Mouse (Mus musculus) layer of hippocampus, adult 2 months (tissue): ENCODE data around the gene Ufc1. TPM values are rescaled to one million over a fixed set of nuclear protein-coding genes. Genes with fewer than 3 reads are reported as not detected.

Experiments
- DNase-seq, 2 experiments: peaks; one replicate each; pipeline ENCODE4 v3.0.0; 2022; ENCODE audit warnings: low spot score in 2 of 2
- H3K27ac ChIP-seq: fragments of 200-600 bp; 2 replicates; pipeline ENCODE4 v1.8.1; 2022
- H3K4me3 ChIP-seq: fragments of 200-600 bp; 2 replicates; pipeline ENCODE4 v1.8.1; 2022; ENCODE audit warnings: mild to moderate bottlenecking
- CTCF ChIP-seq: fragments of 200-600 bp; conservative IDR thresholded peaks from 2 replicates; pipeline ENCODE4 v1.8.1; 2022; ENCODE audit warnings: antibody characterized with exemption, mild to moderate bottlenecking, moderate library complexity
- total RNA-seq, 2 experiments: library from RNA; stranded (reverse); gene quantifications; 2 replicates each; pipeline ENCODE4 v1.2.3; 2021

The Ufc1 gene
- total RNA-seq, 2 experiments from 2014 or later, result 105 to 113 TPM

GRCm38 (mm10) chr1:171283188-171284160, 11.3 kb downstream of the Ufc1 start:
- peak overlapping the region; percentile 28; the same call in 1 of the 2 replicates for H3K27ac ChIP-seq
- DNase-seq, result peak in 1 of 2 experiments; percentile 6
- no peak overlapping the region for H3K4me3 ChIP-seq
- no peak for TF ChIP-seq CTCF

GRCm38 (mm10) chr1:171282086-171282805, 12.6 kb downstream of the Ufc1 start:
- peak overlapping the region; percentile 83 for H3K27ac ChIP-seq
- H3K4me3 ChIP-seq, result peak overlapping the region; percentile 70
- DNase-seq, result peak; percentile 1 to 8

GRCm38 (mm10) chr1:171281528-171281923, 13.3 kb downstream of the Ufc1 start:
- peak; percentile 70 to 84 for DNase-seq
- peak overlapping the region; percentile 70 for H3K4me3 ChIP-seq
- H3K27ac ChIP-seq, result peak overlapping the region; percentile 83
- TF ChIP-seq CTCF, result peak; percentile 91

More at GRCm38 (mm10) chr1:171282086-171282805, 12.6 kb downstream of the Ufc1 start:
- no peak for TF ChIP-seq CTCF

GRCm38 (mm10) chr1:171280916-171281527, 13.8 kb downstream of the Ufc1 start, which contains the start of gene Ppox:
Gene Ppox (minus strand): TSS chr1:171281186.
- DNase-seq, result peak; percentile 87 to 97
- peak within 1 kb of the TSS; percentile 70 for H3K4me3 ChIP-seq
- no peak for TF ChIP-seq CTCF
- peak within 1 kb of the TSS; percentile 83 for H3K27ac ChIP-seq

GRCm38 (mm10) chr1:171280250-171280915, 14.4 kb downstream of the Ufc1 start:
- Histone ChIP-seq H3K27ac (peak overlapping the region; percentile 50), H3K4me3 (peak overlapping the region; percentile 70)
- no peak for TF ChIP-seq CTCF
- DNase-seq, result peak in 1 of 2 experiments; percentile 7

GRCm38 (mm10) chr1:171279721-171280120, 15.1 kb downstream of the Ufc1 start:
- no peak overlapping the region for H3K27ac ChIP-seq
- DNase-seq, result peak in 1 of 2 experiments; percentile 6
- no peak for TF ChIP-seq CTCF
- no peak overlapping the region for H3K4me3 ChIP-seq

- TF ChIP-seq CTCF, result no peak
- DNase-seq, result peak in 1 of 2 experiments; percentile 6
- no peak overlapping the region for H3K4me3 ChIP-seq
- no peak overlapping the region for H3K27ac ChIP-seq
Observed at GRCm38 (mm10) chr1:171279012-171279705, 15.7 kb downstream of the Ufc1 start.

- no peak for TF ChIP-seq CTCF
- DNase-seq, result no peak
- no peak overlapping the region for H3K4me3 ChIP-seq
Observed at GRCm38 (mm10) chr1:171278436-171278835, 16.4 kb downstream of the Ufc1 start.

GRCm38 (mm10) chr1:171277736-171278135, 17.1 kb downstream of the Ufc1 start:
- no peak for TF ChIP-seq CTCF
- H3K4me3 ChIP-seq, result no peak overlapping the region
- DNase-seq, result no peak
- no peak overlapping the region for H3K27ac ChIP-seq

More at GRCm38 (mm10) chr1:171278436-171278835, 16.4 kb downstream of the Ufc1 start:
- H3K27ac ChIP-seq, result no peak overlapping the region

GRCm38 (mm10) chr1:171276110-171276748, 18.6 kb downstream of the Ufc1 start:
- no peak overlapping the region for H3K4me3 ChIP-seq
- no peak for DNase-seq
- H3K27ac ChIP-seq, result no peak overlapping the region
- TF ChIP-seq CTCF, result no peak

- TF ChIP-seq CTCF, result no peak
- Histone ChIP-seq H3K27ac (no peak overlapping the region), H3K4me3 (no peak overlapping the region)
- no peak for DNase-seq
Observed at GRCm38 (mm10) chr1:171275144-171275734, 19.6 kb downstream of the Ufc1 start.
